Mouse (Mus musculus) cerebellum, postnatal 36 days (tissue): Measurements from ENCODE around the gene H2-M11.

Experiments used
- DNase-seq, 2 experiments: peaks; one replicate each; pipeline ENCODE4 v3.0.0; 2021 to 2022; ENCODE audit warnings: mixed read lengths in 2 of 2

H2-M11 gene

DNA sequence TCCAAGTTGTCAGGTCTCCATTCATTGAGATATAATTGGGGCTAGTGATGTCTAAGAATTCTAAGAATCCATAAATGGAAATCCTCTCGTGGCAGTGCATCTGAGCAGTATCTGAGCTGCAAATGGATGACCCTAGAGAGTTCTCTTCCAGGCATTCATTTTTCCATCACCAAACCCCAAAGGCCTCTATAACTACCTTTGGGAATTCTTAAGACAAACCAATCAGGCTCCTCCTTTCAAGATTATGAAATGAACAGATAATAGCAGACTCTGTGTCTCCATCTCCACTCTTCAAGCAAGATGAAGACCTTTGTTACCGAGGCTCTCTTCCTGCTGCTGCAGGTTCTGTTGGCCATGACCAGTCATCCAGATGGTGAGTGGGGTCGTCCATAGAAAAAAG lies at the start of gene H2-M11:
Gene H2-M11, plus strand, starts transcription at position 301 of the 400 bp plus-strand sequence.
- DNase-seq, result no peak

DNA sequence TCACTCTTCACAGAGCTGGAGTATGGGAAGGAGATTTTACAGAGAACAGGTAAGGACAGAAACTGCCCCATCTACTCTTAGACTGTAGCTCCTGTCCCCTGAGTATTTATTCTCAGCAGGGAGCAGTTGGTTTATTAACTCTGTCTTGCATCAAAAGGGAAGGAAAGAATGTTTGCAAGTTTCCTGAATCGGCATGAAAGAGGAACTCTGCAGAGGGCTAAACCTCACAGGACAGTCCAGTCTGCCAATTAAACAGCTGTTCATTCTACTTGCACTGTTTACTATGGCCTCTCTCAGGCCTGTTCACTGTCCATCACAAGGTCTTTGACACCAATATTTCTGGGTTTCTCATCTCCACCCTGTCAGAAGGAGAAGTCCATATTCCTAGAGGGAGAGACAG lies 46.4 kb upstream of the H2-M11 start:
- no peak for DNase-seq

DNA sequence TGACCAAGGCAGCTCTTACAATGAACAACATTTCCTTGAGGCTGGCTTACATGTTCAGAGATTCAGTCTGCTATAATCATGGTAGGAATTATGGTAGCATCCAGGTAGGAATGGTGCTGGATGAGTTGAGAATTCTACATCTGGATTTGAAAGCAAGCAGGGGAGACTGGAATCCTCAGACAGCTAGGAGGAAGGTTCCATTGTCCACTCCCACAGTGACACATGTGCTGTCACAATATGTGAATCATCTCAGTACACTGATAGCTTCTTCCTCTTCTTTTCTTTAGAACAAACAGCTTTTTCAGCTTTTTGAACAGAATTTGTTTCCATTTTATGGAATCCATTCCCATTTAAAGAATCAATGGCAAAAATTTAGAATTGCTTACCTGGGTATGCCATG lies 43.0 kb upstream of the H2-M11 start:
- DNase-seq, result no peak
